Mouse (Mus musculus): ENCODE results near the gene Adh1.

Adh1 gene

GRCm38 (mm10) chr3:138260721-138261669 lies at the start of gene Adh1:
Gene Adh1 (plus strand): TSS chr3:138260991.
- in situ Hi-C loops (cut with MboI, MseI) = loop anchor here in 1 of 2 experiments (25.0 kb wide), 1 partner anchor 1899 kb away; no protein-coding TSS in a partner anchor

- in situ Hi-C loops (cut with MboI, MseI) = loop anchor here in 1 of 2 experiments (5.0 kb wide), 1 partner anchor 225 kb away; no protein-coding TSS in a partner anchor
These were observed 48.3 kb upstream of the Adh1 start for GRCm38 (mm10) chr3:138212431-138212951.

- in situ Hi-C loops (cut with MboI, MseI) = no loop called here
These were observed 45.3 kb upstream of the Adh1 start for GRCm38 (mm10) chr3:138215395-138215989.

DNA sequence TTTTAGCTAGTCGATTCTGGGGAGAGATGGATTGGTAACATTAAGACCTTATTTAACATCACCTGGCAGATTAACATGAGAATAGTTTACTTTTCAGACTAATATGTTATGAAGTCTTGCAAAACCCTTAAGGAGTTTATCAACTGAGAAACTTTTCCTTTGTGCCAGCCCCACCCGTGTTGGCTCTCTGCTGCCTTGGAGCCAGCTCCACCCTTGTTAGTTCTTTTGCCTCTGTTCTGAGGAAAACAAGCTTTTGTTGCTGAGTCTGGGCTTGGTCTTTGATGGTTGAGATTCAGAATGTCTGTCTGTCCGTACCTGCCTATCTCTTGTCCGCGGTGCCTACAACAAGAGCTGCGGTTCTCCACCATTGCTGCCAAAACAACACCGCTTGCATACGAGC lies 44.7 kb upstream of the Adh1 start:
- in situ Hi-C loops (cut with MboI, MseI) = no loop called here

DNA sequence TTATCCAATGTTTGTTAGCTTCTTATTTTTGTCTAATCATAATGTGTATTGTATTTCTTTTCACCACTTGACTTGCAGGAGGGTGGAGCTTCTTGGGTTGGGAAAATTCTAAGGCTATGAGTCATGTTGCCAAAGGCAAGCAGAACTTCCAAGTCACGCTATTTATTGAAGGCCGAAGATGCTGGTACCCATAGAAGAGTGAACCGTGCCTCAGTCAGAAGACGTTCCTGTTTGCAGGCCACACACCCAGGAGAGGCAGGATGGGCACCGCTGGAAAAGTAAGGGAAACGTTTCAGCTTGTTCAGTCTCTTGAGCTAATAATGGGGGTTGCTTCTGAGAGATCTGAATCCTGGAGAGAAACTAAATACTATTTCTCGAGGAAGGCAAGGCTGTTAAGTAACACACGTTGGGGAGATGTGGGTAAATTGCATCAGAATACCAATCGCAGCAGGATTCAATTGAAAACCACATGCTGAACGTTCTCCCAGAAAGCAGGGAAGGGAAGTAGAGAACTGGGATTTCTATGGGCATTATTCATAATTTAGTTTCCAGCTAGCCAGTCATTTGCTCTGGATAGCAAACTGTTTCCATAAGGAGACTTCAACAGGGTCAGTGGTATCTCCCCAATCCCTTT lies 43.0 kb upstream of the Adh1 start, which contains the start of gene Adh7:
Gene Adh7, plus strand, starts transcription at position 130 of the 634 bp plus-strand sequence.
- in situ Hi-C loops (cut with MboI, MseI) = no loop called here

- in situ Hi-C loops (cut with MboI, MseI) = loop anchor here in 1 of 2 experiments (10.0 kb wide), 1 partner anchor 214 kb away; no protein-coding TSS in a partner anchor
These were observed 39.7 kb upstream of the Adh1 start for GRCm38 (mm10) chr3:138221116-138221515.

DNA sequence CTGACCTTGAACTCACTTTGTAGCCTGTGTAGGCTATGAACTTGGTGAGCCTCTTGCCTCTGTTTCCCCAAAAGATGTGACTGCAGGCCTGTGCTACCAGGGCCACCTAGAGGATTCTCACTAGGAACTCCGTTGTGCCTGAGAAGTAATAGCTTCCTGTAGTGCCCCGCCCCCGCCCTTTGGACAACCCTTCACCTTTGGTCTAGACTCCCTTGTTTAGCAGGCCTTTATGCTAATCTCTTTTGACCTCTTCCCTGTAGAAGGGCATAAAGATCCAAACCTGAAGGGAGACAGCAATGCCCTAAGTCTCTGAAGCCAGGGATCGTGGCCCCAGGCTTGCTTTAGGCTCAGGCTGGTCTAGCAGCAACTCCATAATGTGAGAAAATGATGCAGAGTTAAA lies 38.3 kb upstream of the Adh1 start:
- in situ Hi-C loops (cut with MboI, MseI) = loop anchor here in 1 of 2 experiments (10.0 kb wide), 1 partner anchor 212 kb away; no protein-coding TSS in a partner anchor

DNA sequence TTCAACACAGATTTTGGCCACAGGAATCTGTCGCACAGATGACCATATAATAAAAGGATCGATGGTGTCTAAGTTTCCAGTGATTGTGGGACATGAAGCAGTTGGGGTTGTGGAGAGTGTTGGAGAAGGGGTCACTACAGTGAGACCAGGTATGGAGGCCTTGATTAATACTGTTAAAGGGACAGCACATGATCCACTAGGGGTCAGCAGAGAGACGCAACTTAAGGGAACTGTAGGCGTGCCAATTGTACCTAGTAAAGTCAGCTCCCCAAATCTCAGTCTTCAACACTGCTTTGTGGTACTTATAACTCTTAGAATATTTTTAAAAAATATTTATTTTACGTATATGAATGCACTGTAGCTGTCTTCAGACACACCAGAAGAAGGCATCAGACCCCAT lies 37.8 kb upstream of the Adh1 start:
- in situ Hi-C loops (cut with MboI, MseI) = loop anchor here in 1 of 2 experiments (10.0 kb wide), 1 partner anchor 212 kb away; no protein-coding TSS in a partner anchor

DNA sequence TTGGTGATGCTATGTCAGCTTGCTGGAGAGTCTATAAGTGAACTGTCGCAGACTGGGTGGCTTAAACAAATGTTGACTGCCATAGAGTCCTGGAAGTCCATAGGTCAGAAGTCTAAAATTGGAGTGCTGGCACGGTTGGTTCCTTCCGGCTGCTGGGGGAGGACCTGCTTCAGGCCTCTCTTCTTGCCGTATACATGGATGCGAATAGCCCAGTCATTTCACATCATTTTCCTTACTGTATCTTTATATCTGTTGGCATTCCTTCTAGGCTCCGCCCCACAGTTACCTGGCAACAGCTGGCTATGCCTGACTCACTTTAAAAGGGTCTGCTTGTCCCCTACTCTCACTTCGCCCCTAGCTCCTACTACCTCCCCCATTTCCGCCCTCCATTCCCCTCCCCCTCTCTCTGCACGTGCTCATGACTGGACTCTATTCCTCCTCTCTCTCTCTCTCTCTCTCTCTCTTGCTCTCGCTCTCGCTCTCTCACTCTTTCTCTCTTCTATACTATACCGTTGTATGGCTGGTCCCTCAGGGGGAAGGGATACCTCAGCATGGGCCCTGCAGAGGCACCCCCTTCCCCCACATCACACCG lies 36.3 kb upstream of the Adh1 start:
- in situ Hi-C loops (cut with MboI, MseI) = loop anchor here in 1 of 2 experiments (10.0 kb wide), 1 partner anchor 210 kb away; no protein-coding TSS in a partner anchor

DNA sequence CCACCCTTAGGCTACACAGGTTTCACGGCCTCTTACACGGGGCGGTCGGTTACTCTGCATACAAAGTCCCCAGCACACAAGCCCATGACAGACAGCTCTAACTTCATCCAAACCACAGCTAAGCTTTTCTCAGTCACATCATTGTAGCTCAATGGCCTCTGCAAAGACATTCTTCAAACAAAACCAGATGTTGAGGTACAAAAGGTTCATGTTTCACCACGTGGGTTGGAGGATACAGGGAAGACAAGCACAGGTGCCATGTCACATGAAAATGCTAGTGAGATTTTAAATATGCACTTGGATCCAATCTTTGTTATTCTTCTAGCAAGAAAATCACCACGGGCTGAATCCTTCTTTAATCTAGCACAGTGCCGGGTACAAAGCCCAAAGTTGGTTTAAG lies 35.5 kb upstream of the Adh1 start:
- in situ Hi-C loops (cut with MboI, MseI) = loop anchor here in 1 of 2 experiments (10.0 kb wide), 1 partner anchor 209 kb away; no protein-coding TSS in a partner anchor

GRCm38 (mm10) chr3:138225853-138226252 lies 34.9 kb upstream of the Adh1 start:
- in situ Hi-C loops (cut with MboI, MseI) = loop anchor here in 1 of 2 experiments (10.0 kb wide), 1 partner anchor 209 kb away; no protein-coding TSS in a partner anchor

GRCm38 (mm10) chr3:138226476-138226875 lies 34.3 kb upstream of the Adh1 start:
- in situ Hi-C loops (cut with MboI, MseI) = loop anchor here in 1 of 2 experiments (10.0 kb wide), 1 partner anchor 208 kb away; no protein-coding TSS in a partner anchor

GRCm38 (mm10) chr3:138227082-138227481 lies 33.7 kb upstream of the Adh1 start:
- in situ Hi-C loops (cut with MboI, MseI) = loop anchor here in 1 of 2 experiments (10.0 kb wide), 1 partner anchor 208 kb away; no protein-coding TSS in a partner anchor

GRCm38 (mm10) chr3:138227782-138228181 lies 33.0 kb upstream of the Adh1 start:
- in situ Hi-C loops (cut with MboI, MseI) = loop anchor here in 1 of 2 experiments (10.0 kb wide), 1 partner anchor 207 kb away; no protein-coding TSS in a partner anchor

DNA sequence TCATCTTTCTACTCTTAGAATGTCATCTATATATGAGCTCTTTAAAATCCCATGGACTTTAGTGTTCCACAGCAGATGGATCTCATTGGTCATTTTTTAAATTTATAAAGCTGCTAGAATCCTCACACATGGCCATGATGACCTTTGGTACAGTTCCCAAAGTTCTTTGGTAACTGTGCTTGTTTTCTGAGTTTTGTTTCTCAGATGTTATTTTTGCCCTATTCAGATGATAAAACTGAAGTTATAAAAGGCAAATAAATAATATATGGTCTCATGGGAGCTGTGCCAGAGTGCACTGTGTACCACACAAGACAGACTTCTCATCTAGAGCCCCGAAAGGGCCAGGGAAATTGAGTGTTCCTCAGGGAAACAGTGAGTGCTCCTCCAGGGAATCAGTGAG lies 31.3 kb upstream of the Adh1 start:
- in situ Hi-C loops (cut with MboI, MseI) = loop anchor here in 1 of 2 experiments (10.0 kb wide), 1 partner anchor 205 kb away; no protein-coding TSS in a partner anchor

DNA sequence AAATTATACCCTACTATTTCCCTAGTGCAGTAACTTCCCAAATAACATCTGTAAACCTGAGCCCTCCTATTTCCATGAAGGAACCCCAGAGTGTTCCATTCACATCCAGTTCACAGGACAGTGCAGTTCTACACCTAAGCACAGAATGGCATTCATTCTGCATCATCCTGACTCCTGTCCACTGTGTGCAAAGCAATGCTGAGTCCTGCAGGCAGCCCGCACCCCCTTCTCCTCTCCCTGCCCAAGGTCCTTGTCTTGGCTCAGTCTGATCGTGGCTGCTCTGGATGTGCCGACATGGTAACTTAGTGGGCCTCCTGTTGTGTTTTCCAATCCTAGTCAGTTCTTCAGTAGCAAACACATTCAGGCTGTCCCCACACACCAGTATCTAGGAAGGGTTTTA lies 30.5 kb upstream of the Adh1 start:
- in situ Hi-C loops (cut with MboI, MseI) = no loop called here

GRCm38 (mm10) chr3:138231531-138231930 lies 29.3 kb upstream of the Adh1 start:
- in situ Hi-C loops (cut with MboI, MseI) = no loop called here

DNA sequence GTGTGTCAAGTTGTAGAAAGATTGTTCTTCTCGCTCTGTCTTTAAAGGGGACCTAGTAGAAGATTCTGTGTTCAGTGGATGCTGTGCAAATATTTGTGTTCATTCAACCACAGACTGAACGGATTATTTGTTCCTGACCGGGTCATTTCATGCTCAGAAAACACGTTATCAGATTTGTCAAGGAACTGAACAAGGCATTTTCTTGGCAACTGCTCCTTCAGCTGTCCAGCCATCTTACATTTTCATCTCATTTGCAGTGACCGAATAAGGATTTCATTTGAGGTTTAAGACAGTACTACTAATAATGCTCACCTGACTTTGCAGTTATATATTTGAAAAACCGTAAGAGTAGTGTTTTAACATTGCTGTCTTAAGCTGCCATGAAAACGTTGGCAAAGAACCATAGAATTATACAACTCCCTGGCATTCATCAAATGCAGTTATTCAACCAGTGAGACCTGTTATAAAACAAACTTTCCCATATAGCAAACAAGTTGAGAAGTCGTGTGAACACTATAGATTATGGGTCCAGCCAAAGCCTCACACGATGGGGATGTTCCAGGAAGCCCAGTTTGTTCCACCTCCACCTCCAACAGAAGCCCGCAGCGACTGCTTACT lies 24.1 kb upstream of the Adh1 start:
- in situ Hi-C loops (cut with MboI, MseI) = no loop called here

- in situ Hi-C loops (cut with MboI, MseI) = no loop called here
These were observed 22.7 kb upstream of the Adh1 start for GRCm38 (mm10) chr3:138238046-138238445.

GRCm38 (mm10) chr3:138239461-138239860 lies 21.3 kb upstream of the Adh1 start:
- in situ Hi-C loops (cut with MboI, MseI) = no loop called here

Data from T-helper 17 cell (primary cell).